Mouse (Mus musculus) frontal cortex, postnatal 25 days (tissue): ENCODE data around the gene Spx.
A peak's percentile ranks its signal among the peaks of the same experiment; 100 is the strongest.

Experiments used
- DNase-seq, 2 experiments: peaks; one replicate each; pipeline ENCODE4 v3.0.0; 2022; ENCODE audit warnings: low spot score in 2 of 2

Spx gene

GRCm38 (mm10) chr6:142412906-142413491 is at the start of gene Spx:
Spx (plus strand) TSS chr6:142413441.
- no peak for DNase-seq

- DNase-seq: no peak
These were observed 47.3 kb upstream of the Spx start for GRCm38 (mm10) chr6:142365742-142366472.

DNA sequence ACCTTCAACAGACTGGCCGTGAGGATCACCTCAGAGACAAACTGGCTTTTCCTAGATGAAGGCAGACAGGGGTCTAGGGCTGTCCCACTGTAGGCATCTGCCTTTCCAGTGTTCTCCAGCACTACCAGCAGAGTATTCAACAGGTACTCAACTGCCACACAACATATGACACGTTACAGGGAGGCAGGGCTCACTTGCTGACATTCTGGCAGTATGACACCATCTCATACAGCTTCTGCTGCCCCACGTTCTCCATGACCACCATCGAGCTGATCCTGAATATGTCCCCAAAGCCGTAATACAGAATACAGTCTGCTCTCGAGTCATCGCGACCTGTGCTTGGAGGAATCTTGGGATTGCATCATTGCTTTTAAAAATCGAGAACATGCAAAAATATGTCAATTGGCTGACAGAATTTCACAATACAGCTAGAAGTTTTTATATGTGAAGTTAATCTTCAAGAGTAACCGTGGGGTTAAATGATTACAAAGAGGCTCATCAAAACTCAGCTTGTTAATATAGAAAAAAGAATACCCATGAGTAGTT is 46.7 kb upstream of the Spx start:
- DNase-seq: no peak

GRCm38 (mm10) chr6:142367565-142367964 is 45.7 kb upstream of the Spx start:
- no peak for DNase-seq

DNA sequence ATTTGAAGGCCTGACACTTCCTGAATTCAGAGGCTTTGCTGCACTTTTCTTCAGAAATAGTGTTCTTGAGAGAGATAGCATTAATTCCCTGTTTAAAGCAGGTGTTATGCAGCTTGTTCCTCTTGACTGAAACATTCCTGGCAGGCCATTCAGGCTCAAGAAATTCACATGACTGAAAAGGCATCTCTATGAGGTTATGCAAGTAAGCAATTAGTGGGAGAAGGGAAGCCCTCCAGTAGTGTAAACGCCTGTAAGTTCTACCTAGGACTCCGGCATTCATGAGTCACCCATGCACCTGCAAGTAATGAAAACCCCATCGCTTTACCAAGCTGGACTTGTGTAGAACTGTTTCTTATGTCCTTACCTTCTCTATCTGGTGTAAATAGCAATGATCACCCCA is 43.7 kb upstream of the Spx start:
- no peak for DNase-seq

- DNase-seq: no peak
These were observed 36.2 kb upstream of the Spx start for GRCm38 (mm10) chr6:142377081-142377480.

GRCm38 (mm10) chr6:142378576-142379330 is 34.5 kb upstream of the Spx start:
- no peak for DNase-seq

DNA sequence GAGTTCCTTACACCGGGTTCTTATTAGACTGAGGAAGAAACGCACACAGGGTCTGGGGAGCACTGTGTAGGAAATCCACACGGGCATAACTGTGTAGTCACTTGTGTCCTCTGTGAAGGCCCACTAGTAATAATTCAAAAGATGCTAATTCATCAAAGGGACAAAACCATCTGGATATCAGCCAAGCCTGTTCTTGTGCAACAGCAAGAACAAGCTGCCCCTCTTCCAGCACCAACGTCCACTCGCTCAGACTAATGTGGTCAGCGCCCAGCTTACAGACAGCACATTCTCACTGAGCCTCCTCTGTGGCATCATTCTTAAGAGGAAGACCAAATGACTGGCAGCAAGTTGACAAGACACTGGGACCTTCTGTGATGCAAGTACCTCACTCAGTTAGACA is 33.3 kb upstream of the Spx start:
- DNase-seq: no peak

GRCm38 (mm10) chr6:142381615-142382014 is 31.6 kb upstream of the Spx start:
- no peak for DNase-seq

DNA sequence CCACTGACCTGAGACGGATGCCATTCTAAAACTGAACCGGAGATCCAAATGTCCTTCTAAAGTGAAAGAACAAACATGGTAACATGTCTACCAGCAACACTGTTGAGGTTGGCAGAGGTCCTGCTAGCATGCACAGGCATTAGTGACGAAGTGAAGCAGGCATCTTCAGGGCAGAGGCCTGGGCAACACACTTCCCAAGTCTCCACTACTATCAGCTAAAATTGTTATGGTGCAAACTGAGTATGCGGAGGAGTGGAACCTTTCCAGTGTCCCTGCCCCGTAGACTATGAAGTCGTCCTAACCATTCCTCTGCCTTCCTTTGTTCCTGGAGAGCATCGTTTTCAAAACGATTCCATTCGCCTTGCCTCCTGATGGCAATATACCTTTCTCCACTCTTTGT is 28.7 kb upstream of the Spx start:
- DNase-seq: no peak

DNA sequence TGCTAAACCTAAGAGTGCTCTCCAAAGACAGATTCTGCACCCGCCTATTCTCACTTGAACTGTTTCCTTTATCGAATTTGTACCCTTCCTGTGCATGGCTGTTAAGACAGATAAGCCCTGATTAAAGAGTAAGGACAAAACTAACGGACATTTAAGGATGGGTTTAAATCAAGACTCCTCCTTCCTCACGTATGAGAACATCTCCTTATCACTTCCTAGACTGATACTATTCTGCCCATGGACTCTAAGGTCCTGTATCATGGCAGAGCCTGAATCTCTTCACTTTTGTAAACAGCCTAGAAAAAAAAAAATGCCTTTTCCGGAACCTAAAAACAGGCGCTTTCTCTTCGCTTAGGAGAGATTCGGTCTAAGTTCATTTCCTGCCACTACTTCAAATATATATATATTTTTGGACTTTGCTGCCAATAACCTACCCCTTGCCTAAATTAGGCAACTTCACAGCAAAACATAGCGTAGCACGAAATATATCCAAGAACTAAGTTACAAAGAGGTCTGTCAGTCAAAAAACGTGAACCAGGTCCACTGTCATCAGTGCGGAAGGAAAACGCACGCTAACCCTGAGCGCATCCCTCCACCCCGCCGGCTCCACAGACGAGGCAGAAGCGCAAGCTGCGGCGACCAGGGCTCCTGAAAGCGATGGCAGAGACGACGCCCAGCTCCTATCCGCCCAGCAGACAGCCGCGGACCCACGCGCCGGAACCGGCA is 26.8 kb upstream of the Spx start:
- DNase-seq: no peak

DNA sequence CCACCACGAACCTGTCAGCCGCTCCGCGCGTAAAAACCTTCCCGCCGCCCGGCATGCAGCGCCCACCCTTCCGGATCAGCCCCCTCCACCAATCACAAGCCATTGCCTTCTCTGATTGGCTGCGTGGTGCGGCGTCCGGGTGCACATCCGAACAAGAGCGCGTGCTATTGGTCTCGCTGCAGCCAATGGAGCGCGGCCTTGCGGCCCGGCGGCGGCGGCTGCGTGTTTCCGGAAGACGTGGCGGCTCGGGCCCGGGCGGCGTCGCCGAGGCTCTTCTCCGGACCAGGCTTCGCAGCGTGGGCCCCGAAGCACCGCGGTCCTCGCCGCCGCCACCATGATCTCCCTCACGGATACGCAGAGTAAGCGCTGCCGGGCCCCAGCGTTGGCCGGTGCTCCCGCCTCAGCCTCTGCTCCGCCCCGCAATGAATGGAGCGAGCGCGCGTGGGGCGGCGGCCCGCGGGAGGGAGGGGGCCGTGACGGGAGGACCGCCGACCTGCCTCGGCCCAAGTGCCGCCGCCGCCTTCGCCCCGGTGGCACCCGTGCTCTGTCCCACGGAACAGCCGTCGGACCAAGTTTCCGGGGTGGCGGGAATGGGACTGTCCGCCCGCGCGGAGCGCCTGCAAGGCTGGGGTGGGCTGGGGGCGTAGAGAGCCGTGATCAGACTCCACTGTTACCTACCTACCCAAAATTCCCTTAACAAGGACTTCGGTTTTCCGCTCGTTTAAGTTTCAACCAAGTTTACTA is 26.1 kb upstream of the Spx start, which contains the start of the genes Recql and Golt1b:
Gene Recql (minus strand): TSS at position 77 of the 744 bp plus-strand sequence.
Gene Golt1b (plus strand): TSS at position 211 of the 744 bp plus-strand sequence.
- peak; percentile 97 to 99 for DNase-seq

GRCm38 (mm10) chr6:142387755-142388271 is 25.4 kb upstream of the Spx start:
- no peak for DNase-seq

DNA sequence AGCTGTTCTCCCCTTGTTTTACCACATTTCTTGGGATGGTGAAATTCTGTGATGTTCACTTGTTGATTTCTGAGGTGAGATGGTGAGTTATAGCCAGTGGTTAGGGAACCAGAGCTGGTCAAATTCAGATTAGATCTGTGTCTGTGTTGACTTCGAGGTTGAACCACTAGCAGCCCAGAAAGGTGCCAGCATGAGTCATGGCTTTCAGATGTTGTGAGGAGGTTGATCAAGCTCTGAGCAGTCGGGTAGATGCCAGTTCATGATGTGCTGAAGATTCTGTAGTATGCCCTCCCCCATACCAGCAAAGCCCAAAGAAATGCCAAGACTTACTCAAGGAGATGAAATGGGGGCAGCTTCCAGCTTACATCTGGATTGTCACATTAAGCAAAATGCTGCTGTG is 24.1 kb upstream of the Spx start:
- no peak for DNase-seq

GRCm38 (mm10) chr6:142392312-142392711 is 20.9 kb upstream of the Spx start:
- no peak for DNase-seq

DNA sequence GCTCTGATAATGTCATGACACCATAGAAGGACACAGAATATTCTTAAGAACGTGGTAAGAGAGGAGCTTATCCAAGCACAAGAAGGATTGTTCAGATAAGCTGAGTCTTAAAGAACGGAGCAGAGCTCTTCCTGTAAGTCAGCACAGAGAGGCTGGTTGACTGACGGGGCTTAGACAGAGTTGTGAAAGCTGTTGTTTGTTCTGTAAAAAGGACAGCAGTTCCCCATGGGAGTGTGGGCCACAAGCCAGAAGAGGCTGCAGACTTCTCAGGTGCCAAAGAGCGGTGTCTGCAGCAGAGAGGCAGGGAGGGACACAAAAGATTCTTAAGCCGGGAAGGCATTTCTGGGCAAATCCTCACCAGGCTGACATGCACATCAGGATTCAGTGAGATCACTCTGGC is 18.6 kb upstream of the Spx start:
- DNase-seq: no peak

GRCm38 (mm10) chr6:142395756-142396155 is 17.5 kb upstream of the Spx start:
- no peak for DNase-seq

DNA sequence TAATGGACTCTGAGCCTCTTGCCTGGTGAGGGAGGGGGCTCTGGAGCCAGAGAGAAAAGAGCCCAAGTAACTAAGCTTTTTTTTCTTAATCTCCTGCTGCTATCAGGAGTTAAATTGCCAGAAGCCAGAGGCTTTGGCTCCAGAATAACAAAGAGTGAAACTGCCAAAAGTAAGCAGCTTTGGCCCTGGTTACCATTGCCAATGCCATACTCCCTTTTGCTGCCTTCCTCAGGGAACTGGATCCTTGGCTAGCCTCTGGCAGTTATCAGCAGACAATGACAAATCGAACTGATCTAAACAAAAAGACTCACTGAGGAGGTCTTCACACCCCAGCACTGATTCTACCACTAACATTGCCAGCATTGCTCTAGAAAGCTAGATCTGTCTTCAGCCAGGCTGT is 2.1 kb upstream of the Spx start:
- no peak for DNase-seq

DNA sequence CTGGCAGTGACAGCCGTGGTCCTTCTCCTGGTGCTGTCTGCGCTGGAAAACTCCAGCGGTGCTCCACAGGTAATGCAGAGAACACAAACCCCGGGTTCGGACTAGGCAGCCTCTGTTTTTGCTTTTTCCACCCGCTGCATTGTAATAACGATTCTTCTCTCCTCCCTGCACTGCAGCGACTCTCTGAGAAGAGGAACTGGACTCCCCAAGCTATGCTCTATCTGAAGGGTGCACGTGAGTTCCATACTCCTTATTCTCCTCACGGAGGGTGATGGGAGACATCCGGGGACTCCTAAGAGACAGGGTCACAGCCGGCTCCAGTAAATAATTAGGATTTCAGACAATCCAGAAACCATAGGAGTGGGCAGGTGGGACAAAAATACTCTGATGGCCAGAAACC is 604 bp downstream of the Spx start:
- DNase-seq: no peak

GRCm38 (mm10) chr6:142414597-142414996 is 1.4 kb downstream of the Spx start:
- no peak for DNase-seq

DNA sequence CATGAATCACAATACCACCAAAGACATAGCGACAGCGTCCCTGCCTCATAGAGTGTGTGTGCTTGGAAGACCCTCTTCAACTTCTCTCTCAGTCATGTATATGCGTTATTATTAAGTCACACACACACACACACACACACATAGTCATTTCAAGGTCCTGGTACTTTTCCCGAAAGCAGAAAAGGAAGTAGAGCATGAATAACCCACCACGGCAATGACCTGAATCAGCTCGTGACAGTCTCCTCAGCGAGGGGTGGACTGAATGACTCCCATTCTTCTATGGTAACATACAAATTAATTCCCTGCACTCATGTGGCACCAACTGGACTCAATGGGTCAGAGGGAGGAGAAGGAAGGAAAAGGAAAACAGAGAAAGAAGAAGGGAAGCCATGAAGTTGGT is 11.7 kb downstream of the Spx start:
- no peak for DNase-seq
